Mouse (Mus musculus) bone marrow, adult 2 months (tissue): Measurements from ENCODE around the gene Tbc1d7.

Experiments
- CTCF ChIP-seq: fragments of 200-500 bp; IDR thresholded peaks from 2 replicates; pipeline ENCODE4 v1.5.1; 2011; ENCODE audit warnings: low read length, control low read depth; ENCODE audit not compliant: control insufficient read depth, insufficient read depth
- POLR2A ChIP-seq: fragments of 200-500 bp; IDR thresholded peaks from 2 replicates; pipeline ENCODE4 v1.6.1; 2011; ENCODE audit warnings: low read depth, mild to moderate bottlenecking, control low read depth, low read length, borderline replicate concordance; ENCODE audit not compliant: control insufficient read depth

- TF ChIP-seq POLR2A (no peak), CTCF (no peak)
These were observed 41.0 kb upstream of the Tbc1d7 start for GRCm38 (mm10) chr13:43212338-43212737.
